Mouse (Mus musculus) spleen, adult 2 months (tissue): Measurements from ENCODE around the gene Klkb1.

Experiments used
- CTCF ChIP-seq: fragments of 200-500 bp; IDR thresholded peaks from 2 replicates; pipeline ENCODE4 v1.5.1; 2011; ENCODE audit warnings: mild to moderate bottlenecking, inconsistent platforms; ENCODE audit not compliant: insufficient read depth, insufficient read length, insufficient replicate concordance; ENCODE audit errors: extremely low read depth
- POLR2A ChIP-seq: fragments of 200-500 bp; IDR thresholded peaks from 2 replicates; pipeline ENCODE4 v1.6.1; 2011; ENCODE audit warnings: low read depth, low read length, inconsistent platforms

DNA sequence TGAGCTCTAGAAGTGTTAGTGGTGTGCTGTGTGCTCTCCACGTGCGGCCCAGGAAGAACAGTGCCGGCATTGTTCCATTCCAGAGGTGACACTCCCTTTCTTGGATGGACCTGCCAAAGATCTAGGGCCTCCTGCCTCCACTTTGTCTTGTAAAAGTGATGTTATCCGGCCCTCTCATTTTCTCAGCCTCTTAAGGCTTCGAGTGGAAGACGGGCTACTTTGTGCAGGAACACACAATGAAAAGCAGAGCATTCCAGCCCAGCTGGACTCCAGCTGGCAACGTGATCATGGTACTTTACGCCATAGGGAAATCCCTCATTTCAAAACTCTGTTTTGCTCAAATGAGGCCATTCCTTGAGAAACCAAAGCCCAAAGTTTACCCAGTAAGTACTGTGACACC lies 27.7 kb downstream of the Klkb1 start:
- TF ChIP-seq POLR2A, result no peak
- TF ChIP-seq CTCF, result no peak
